Mouse (Mus musculus): ENCODE measurements at regions not wholly inside any gene's neighbourhood (a gene's known extent, or its start where the extent isn't known, plus 50 kb on each side); places are given as distances from the start of the nearest gene placed in this dataset.

DNA sequence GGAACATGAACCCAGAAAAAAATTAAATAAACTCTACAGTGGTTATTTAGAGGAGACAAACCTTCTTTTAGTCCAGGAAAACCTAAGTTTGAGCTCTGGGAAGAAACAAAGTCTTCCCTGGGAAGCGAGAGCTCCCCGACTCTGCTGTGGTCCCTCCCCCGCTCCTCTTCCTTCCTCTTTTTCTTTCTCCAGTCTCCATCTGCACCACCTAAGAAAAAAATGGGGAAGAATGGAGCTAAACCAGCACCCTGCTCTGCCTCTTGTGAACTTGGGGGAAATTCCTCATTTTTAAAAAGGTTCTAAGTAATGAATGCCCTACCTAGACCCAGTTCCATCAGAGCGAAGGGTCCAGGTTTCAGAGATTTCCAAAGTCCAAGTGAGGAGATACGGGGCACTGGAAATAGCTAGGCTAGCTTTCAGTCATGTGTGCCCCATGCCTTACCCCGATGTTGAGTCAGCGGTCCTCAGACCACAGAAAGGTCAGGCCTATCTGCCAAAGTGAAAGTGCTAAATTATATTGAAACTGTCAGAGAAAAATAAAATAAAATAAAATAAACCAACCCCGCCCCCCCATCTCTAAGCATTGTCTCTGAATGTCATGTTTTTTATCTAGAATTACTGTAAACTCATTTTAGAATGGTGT is 126.1 kb upstream of the Klf3 start:
- Histone ChIP-seq H3K4me3 (ENCODE audit: low read depth, low read length) (no peak overlapping the region), H3K27ac (ENCODE audit: low read length) (no peak overlapping the region), H3K4me1 (ENCODE audit: control insufficient read depth, insufficient read depth, low read length) (no peaks in the 10 kb centered on the region), H3K9me3 (ENCODE audit: control insufficient read depth, low read depth, low read length) (no peaks in the 10 kb centered on the region), H3K4me2 (replicated peaks; ENCODE audit: low read depth, low read length) (no peak overlapping the region), H3K9ac (replicated peaks; ENCODE audit: low read depth, low read length) (no peak overlapping the region), H3K27me3 (ENCODE audit: control insufficient read depth, insufficient read depth, low read length) (no peaks in the 10 kb centered on the region), H3K36me3 (ENCODE audit: control insufficient read depth, insufficient read depth, low read length) (no peaks in the 10 kb centered on the region)
- no peak for ATAC-seq (ENCODE audit: insufficient number of reproducible peaks, insufficient read depth, low FRiP score, low read depth)
- WGBS: 87% methylated on average over 8 of the region's 8 CpGs

DNA sequence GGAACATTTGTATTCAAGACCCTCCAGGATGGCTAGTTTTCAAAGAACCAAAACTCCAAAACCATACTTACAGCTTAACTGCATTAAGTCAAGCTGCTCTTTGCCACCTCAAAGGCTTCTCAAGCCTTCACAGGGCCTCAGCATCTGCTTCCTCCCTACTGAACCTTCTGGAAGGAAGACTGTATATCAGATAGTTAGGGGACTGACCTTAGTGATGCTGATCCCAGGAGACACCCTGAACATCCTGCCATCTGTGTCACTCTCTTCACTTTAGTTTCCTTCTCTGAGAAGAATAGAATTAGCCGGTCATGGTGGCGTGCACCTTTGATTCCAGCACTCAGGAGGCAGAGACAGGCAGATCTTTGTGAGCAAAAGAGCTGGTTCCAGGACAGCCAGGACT is 124.5 kb upstream of the Klf3 start:
- H3K4me3 ChIP-seq (ENCODE audit: low read depth, low read length): no peak overlapping the region
- no peaks in the 10 kb centered on the region for H3K36me3 ChIP-seq (ENCODE audit: control insufficient read depth, insufficient read depth, low read length)
- 95% methylated on average over 2 of the region's 2 CpGs for WGBS
- no peak overlapping the region for H3K27ac ChIP-seq (ENCODE audit: low read length)
- no peaks in the 10 kb centered on the region for H3K27me3 ChIP-seq (ENCODE audit: control insufficient read depth, insufficient read depth, low read length)
- H3K9ac ChIP-seq (replicated peaks; ENCODE audit: low read depth, low read length): no peak overlapping the region
- no peak overlapping the region for H3K4me2 ChIP-seq (replicated peaks; ENCODE audit: low read depth, low read length)
- H3K4me1 ChIP-seq (ENCODE audit: control insufficient read depth, insufficient read depth, low read length): no peaks in the 10 kb centered on the region
- no peak for ATAC-seq (ENCODE audit: insufficient number of reproducible peaks, insufficient read depth, low FRiP score, low read depth)
- H3K9me3 ChIP-seq (ENCODE audit: control insufficient read depth, low read depth, low read length): no peaks in the 10 kb centered on the region

DNA sequence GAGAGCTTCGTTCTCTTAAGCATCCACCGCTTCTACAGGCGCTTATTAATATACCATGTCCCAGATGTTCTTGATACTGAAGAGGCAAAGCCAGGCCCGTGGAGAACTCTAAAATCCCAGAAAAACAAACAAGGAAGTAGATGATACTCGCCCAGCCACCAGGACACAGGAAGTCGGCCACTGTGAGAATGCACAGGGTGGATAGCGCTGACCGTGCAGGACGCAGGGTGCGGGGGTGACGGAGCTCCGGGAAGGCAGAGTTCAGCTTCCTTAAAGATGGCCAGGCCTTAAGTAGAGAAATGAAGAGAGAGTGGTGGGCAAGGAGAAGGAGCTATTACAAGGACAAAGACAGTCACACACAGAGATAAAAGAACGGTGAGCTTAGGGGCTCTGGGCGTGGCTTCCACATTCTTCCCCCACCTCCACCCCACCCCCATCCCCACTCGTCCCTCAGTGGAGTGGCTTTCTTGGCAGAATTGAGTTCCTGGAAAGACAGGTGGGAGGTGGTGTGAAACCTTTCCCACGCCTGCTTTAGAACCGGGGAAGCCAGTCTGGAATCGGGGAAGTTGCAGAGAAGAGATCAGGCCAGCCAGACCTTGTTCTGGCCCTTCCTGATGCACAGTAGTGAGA is 123.1 kb upstream of the Klf3 start:
- 70% methylated on average over 18 of the region's 18 CpGs for WGBS
- no peaks in the 10 kb centered on the region for H3K27me3 ChIP-seq (ENCODE audit: control insufficient read depth, insufficient read depth, low read length)

DNA sequence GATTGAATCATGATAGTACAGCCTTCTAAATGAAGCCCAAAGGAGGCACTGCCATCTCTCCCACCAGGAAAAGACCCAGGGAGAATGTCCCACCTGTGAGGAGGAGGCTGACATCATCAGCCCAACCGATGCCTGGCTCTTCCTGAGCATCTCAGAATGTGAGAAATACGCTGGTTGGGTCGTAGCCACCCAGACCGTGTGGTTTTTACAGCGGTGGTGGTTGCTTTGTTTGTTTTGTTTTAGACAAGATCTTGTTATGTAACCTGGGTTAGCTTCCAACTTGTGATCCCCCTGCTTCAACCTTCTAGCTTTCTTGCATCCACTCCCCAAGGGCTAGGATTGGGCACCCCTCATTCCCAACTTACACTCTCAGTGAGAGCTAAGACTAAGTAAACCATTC is 122.0 kb upstream of the Klf3 start:
- ATAC-seq (ENCODE audit: insufficient number of reproducible peaks, insufficient read depth, low FRiP score, low read depth): no peak
- no peaks in the 10 kb centered on the region for H3K4me1 ChIP-seq (ENCODE audit: control insufficient read depth, insufficient read depth, low read length)
- H3K9ac ChIP-seq (replicated peaks; ENCODE audit: low read depth, low read length): no peak overlapping the region
- 86% methylated on average over 5 of the region's 5 CpGs for WGBS
- no peaks in the 10 kb centered on the region for H3K27me3 ChIP-seq (ENCODE audit: control insufficient read depth, insufficient read depth, low read length)
- H3K36me3 ChIP-seq (ENCODE audit: control insufficient read depth, insufficient read depth, low read length): no peaks in the 10 kb centered on the region
- no peak overlapping the region for H3K4me2 ChIP-seq (replicated peaks; ENCODE audit: low read depth, low read length)
- H3K9me3 ChIP-seq (ENCODE audit: control insufficient read depth, low read depth, low read length): no peaks in the 10 kb centered on the region
- no peak overlapping the region for H3K4me3 ChIP-seq (ENCODE audit: low read depth, low read length)
- no peak overlapping the region for H3K27ac ChIP-seq (ENCODE audit: low read length)

More for the DNA sequence above, 123.1 kb upstream of the Klf3 start:
- Histone ChIP-seq H3K9me3 (ENCODE audit: control insufficient read depth, low read depth, low read length) (no peaks in the 10 kb centered on the region), H3K4me3 (ENCODE audit: low read depth, low read length) (no peak overlapping the region), H3K4me2 (replicated peaks; ENCODE audit: low read depth, low read length) (no peak overlapping the region), H3K27ac (ENCODE audit: low read length) (peak overlapping the region; percentile 17; the same call in 1 of the 2 replicates), H3K9ac (replicated peaks; ENCODE audit: low read depth, low read length) (no peak overlapping the region), H3K4me1 (ENCODE audit: control insufficient read depth, insufficient read depth, low read length) (no peaks in the 10 kb centered on the region), H3K36me3 (ENCODE audit: control insufficient read depth, insufficient read depth, low read length) (no peaks in the 10 kb centered on the region)
- no peak for ATAC-seq (ENCODE audit: insufficient number of reproducible peaks, insufficient read depth, low FRiP score, low read depth)

DNA sequence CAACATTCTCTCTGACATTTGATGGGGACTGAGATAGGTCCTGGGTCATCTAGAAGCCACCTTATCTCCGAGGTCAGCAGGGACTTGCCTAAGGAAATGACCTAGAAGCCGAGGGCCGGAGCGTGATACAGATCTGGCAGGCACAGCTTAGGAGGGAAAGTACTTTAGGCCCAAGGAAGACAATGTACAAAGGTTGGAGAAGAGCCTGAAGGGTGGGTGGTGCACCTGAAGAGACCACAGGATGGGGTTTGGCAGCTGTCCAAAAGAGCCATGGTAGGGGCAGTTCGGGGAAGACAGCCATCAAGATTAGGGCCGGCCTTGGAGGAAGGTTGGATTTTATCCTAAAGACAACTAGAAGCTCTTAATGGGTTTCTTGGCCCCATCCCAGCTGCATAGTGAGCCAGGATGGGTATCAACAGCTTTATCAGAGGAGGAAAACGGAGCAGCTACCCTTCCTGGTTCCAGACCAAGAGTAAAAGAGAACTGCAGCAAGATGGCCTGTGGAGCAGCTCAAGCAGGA is 120.8 kb upstream of the Klf3 start:
- 0 out of 2 replicates have a peak, but pooled peaks cover 2% of the 10 kb centered on the region for H3K9me3 ChIP-seq (ENCODE audit: control insufficient read depth, low read depth, low read length)
- H3K4me2 ChIP-seq (replicated peaks; ENCODE audit: low read depth, low read length): no peak overlapping the region
- no peaks in the 10 kb centered on the region for H3K36me3 ChIP-seq (ENCODE audit: control insufficient read depth, insufficient read depth, low read length)
- no peak overlapping the region for H3K9ac ChIP-seq (replicated peaks; ENCODE audit: low read depth, low read length)
- H3K4me3 ChIP-seq (ENCODE audit: low read depth, low read length): no peak overlapping the region
- ATAC-seq (ENCODE audit: insufficient number of reproducible peaks, insufficient read depth, low FRiP score, low read depth): peak; percentile 51; the same call in 1 of the 2 replicates
- H3K27me3 ChIP-seq (ENCODE audit: control insufficient read depth, insufficient read depth, low read length): no peaks in the 10 kb centered on the region
- H3K4me1 ChIP-seq (ENCODE audit: control insufficient read depth, insufficient read depth, low read length): no peaks in the 10 kb centered on the region
- no peak overlapping the region for H3K27ac ChIP-seq (ENCODE audit: low read length)
- WGBS: 56% methylated on average over 7 of the region's 7 CpGs

DNA sequence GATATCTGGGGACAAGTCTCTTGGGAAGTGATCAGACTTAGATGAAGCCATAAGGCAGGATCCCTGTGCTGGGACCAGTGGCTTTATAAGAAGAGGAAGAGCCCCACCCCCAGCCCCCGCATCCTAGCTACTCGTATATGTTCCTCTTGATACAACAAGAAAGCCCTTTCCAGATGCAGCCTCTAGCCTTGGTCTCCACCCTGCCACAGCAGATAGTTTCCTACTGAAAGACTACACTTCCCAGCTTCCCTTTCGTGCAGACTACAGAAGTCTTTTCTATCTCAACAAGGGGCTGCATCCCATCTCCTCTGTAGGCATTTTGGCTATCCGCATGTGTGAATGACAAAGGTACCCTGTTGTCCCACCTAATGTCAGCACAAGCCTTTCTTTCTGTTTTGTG is 119.8 kb upstream of the Klf3 start:
- Histone ChIP-seq H3K9me3 (ENCODE audit: control insufficient read depth, low read depth, low read length) (0 out of 2 replicates have a peak, but pooled peaks cover 2% of the 10 kb centered on the region), H3K27ac (ENCODE audit: low read length) (no peak overlapping the region), H3K36me3 (ENCODE audit: control insufficient read depth, insufficient read depth, low read length) (no peaks in the 10 kb centered on the region), H3K9ac (replicated peaks; ENCODE audit: low read depth, low read length) (no peak overlapping the region), H3K4me1 (ENCODE audit: control insufficient read depth, insufficient read depth, low read length) (no peaks in the 10 kb centered on the region), H3K4me2 (replicated peaks; ENCODE audit: low read depth, low read length) (no peak overlapping the region), H3K4me3 (ENCODE audit: low read depth, low read length) (no peak overlapping the region), H3K27me3 (ENCODE audit: control insufficient read depth, insufficient read depth, low read length) (no peaks in the 10 kb centered on the region)
- WGBS: 91% methylated on average over 4 of the region's 4 CpGs
- no peak for ATAC-seq (ENCODE audit: insufficient number of reproducible peaks, insufficient read depth, low FRiP score, low read depth)

DNA sequence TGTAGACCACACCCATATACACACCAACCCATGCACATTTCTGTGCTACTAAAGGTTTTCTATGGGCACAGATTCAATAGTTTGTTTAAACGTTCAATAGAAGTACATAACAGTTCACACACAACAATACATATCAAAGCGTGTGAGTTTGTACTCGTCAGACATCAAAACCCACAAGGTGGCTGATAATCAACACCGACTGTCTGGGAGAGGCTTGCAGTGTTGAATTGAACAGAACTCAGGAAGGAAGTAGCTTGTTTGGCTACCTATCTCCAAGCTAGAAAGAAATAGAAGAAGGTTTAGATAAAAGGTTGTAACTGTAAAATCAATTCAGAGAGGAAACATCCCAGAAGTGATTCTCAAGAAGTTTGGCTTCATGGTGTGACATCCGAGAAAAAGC is 118.9 kb upstream of the Klf3 start:
- Histone ChIP-seq H3K36me3 (ENCODE audit: control insufficient read depth, insufficient read depth, low read length) (no peaks in the 10 kb centered on the region), H3K4me3 (ENCODE audit: low read depth, low read length) (no peak overlapping the region), H3K27ac (ENCODE audit: low read length) (no peak overlapping the region), H3K9me3 (ENCODE audit: control insufficient read depth, low read depth, low read length) (0 out of 2 replicates have a peak, but pooled peaks cover 2% of the 10 kb centered on the region), H3K9ac (replicated peaks; ENCODE audit: low read depth, low read length) (no peak overlapping the region), H3K4me1 (ENCODE audit: control insufficient read depth, insufficient read depth, low read length) (no peaks in the 10 kb centered on the region), H3K4me2 (replicated peaks; ENCODE audit: low read depth, low read length) (no peak overlapping the region), H3K27me3 (ENCODE audit: control insufficient read depth, insufficient read depth, low read length) (no peaks in the 10 kb centered on the region)
- no peak for ATAC-seq (ENCODE audit: insufficient number of reproducible peaks, insufficient read depth, low FRiP score, low read depth)
- 75% methylated on average over 5 of the region's 5 CpGs for WGBS

DNA sequence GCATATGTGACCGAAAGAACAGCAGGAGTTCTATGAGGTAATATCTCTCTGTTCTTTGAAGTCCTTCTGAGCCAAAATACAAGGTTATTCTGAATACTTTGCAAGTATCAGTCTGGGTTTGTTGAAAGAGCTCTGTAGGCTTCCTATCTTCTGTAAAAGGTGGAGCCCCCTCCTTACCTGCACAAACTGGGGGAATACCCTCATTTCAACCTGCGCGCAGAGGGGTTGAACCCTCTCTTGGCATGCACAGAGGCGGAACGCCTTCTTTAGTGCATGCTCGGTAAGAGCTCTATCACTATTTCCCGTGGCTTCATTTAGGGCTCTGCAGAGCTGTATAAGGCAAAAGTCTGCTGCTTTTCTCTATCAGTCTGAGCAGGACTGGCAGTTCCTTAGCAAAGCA is 113.0 kb upstream of the Klf3 start:
- Histone ChIP-seq H3K27ac (ENCODE audit: low read length) (no peak overlapping the region), H3K4me2 (replicated peaks; ENCODE audit: low read depth, low read length) (no peak overlapping the region), H3K9ac (replicated peaks; ENCODE audit: low read depth, low read length) (no peak overlapping the region), H3K9me3 (ENCODE audit: control insufficient read depth, low read depth, low read length) (0 out of 2 replicates have a peak, but pooled peaks cover 2% of the 10 kb centered on the region), H3K4me1 (ENCODE audit: control insufficient read depth, insufficient read depth, low read length) (no peaks in the 10 kb centered on the region), H3K27me3 (ENCODE audit: control insufficient read depth, insufficient read depth, low read length) (no peaks in the 10 kb centered on the region), H3K4me3 (ENCODE audit: low read depth, low read length) (no peak overlapping the region), H3K36me3 (ENCODE audit: control insufficient read depth, insufficient read depth, low read length) (no peaks in the 10 kb centered on the region)
- ATAC-seq (ENCODE audit: insufficient number of reproducible peaks, insufficient read depth, low FRiP score, low read depth): no peak
- WGBS: 82% methylated on average over 7 of the region's 7 CpGs
